Mouse (Mus musculus): ENCODE results near the gene Hspe1. TPM values are rescaled to one million over a fixed set of nuclear protein-coding genes. Genes with fewer than 3 reads are reported as not detected.

Gene Hspe1
- 233 and 277 TPM in 2 replicates for polyA plus RNA-seq (2012; rRNA removed)

DNA sequence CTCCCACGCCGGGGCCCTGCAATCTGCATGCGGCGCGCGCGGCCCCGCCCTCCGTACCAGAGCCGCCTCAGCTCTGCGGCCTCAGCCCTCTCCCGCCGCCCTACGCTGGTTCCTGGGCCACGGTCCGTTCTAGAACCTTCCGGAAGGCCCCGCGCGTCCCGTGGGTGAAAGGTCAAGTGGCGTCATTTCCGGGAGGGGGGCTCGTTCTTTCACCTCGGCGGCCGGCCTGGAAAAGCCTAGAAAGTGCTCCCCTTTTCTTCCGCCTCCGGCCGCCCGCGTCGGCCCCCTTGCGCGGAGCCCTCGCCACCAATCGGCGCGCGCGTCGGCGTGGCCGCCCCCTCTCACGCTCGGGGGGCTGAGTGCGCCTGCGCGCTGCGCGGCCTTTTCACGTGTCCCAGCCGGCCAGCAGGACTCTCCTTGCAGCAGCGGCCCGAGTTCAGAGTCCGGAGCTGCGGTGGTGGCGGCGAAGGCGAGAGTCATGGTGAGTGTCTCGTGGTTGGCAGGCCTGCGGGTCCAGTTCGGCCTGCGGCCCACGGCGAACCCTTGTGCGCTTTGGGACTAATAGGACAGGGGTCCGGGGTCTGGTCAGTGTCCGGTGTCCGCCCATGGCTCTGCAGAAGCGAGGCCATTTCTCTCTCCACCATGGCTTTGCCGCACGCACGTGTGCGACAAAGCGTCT is at the start of gene Hspe1, which contains the start of gene Hspd1:
TSS of gene Hspe1 (plus strand) at position 201 of the 679 bp plus-strand sequence.
TSS of gene Hspd1 (minus strand) at position 312 of the 679 bp plus-strand sequence.

DNA sequence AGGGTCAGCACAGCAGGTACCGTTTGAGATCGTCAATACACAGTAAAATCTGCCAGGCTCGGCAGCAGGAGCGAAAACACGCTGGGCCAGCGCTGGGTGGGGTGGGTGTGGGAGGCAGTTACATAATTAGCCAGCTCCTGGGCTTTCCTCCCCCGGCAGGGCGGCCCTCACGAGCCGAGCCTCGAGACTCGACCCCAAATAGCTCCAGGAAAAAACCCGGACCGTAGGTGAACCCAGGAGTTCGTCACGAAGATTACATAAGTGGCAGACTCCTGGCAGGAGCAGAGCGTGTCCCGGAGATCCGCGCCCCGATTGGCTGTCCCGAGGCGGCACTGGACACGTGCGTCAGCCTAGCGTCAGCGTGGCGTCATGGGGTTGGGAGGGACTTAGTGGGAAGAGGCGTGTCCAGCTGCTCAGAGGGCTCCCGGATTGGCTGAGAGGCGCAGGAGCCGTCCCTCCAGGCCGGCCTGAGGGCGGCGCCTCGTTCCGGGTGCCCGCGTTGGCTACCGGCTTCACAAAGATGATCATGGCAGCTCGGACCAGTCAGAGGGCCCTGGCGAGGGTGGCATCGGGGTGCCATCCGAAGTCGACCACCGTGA is 35.5 kb upstream of the Hspe1 start, which contains the start of gene Coq10b:
TSS of gene Coq10b (plus strand) at position 416 of the 599 bp plus-strand sequence.

DNA sequence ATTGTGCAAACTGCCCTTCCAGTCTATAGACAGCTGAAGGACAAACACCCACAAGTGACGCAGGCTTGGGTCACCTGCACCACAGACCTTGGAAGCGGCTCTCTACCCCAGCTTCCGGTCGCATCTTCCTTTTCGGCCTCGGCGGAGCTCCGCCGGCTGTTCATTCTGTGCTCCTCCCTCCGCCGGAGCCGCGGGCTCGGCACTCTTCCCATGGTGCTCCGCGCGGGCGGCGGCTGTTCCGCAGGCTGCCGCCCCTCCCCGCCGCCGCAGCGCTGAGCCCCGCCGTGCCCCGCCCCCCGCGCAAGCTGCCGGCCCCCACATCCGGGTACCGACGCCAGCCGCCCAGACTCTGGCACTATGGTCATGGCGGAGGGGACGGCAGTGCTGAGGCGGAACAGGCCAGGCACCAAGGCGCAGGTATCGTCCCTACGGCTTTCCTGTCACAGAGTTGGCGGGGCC is 43.0 kb downstream of the Hspe1 start, which contains the start of gene Mob4:
TSS of gene Mob4 (plus strand) at position 289 of the 459 bp plus-strand sequence.

Other genes with a start within 250 kb of the Hspe1 start
- gene Ankrd44, start 161.7 kb upstream of the Hspe1 start, polyA plus RNA-seq (2012; rRNA removed) = 6.8 and 8.0 TPM in 2 replicates
- 42.8 and 47.3 TPM in 2 replicates for gene Sf3b1, start 60.7 kb upstream of the Hspe1 start, polyA plus RNA-seq (2012; rRNA removed)
- 9.3 and 10.1 TPM in 2 replicates for gene Coq10b, start 35.4 kb upstream of the Hspe1 start, polyA plus RNA-seq (2012; rRNA removed)
- 152 and 170 TPM in 2 replicates for gene Hspd1, start 111 bp downstream of the Hspe1 start, polyA plus RNA-seq (2012; rRNA removed)
- gene Mob4, start 43.1 kb downstream of the Hspe1 start, polyA plus RNA-seq (2012; rRNA removed) = 12.1 and 12.2 TPM in 2 replicates
- 0.52 and 0.56 TPM in 2 replicates for gene Rftn2, start 138.7 kb downstream of the Hspe1 start, polyA plus RNA-seq (2012; rRNA removed)
- 1.1 TPM in 2 replicates for gene Mars2, start 149.0 kb downstream of the Hspe1 start, polyA plus RNA-seq (2012; rRNA removed)